Mouse (Mus musculus) embryo, embryonic 9.5 days (tissue): ENCODE results near the gene Zfp866.

Source experiments
- DNase-seq: peaks from one replicate; pipeline ENCODE4 v3.0.0-alpha.2; 2017; ENCODE audit errors: extremely low spot score

The Zfp866 gene

GRCm38 (mm10) chr8:69797661-69798060 is 6.7 kb upstream of the Zfp866 start:
- DNase-seq: no peak

- DNase-seq: no peak
Measured at GRCm38 (mm10) chr8:69796721-69797345, 5.9 kb upstream of the Zfp866 start.

GRCm38 (mm10) chr8:69794901-69795300 is 3.9 kb upstream of the Zfp866 start:
- DNase-seq: no peak

- DNase-seq: no peak
Measured at GRCm38 (mm10) chr8:69794096-69794495, 3.1 kb upstream of the Zfp866 start.

GRCm38 (mm10) chr8:69793666-69794065 is 2.7 kb upstream of the Zfp866 start:
- no peak for DNase-seq

- DNase-seq: peak; percentile 63
Measured at GRCm38 (mm10) chr8:69791415-69792068, 564 bp upstream of the Zfp866 start.

- peak; percentile 14 for DNase-seq
Measured at GRCm38 (mm10) chr8:69790364-69790763, 614 bp downstream of the Zfp866 start.

GRCm38 (mm10) chr8:69789731-69790130 is 1.2 kb downstream of the Zfp866 start:
- DNase-seq: no peak

GRCm38 (mm10) chr8:69789105-69789504 is 1.9 kb downstream of the Zfp866 start:
- no peak for DNase-seq

- DNase-seq: no peak
Measured at GRCm38 (mm10) chr8:69777111-69777510, 13.9 kb downstream of the Zfp866 start.

GRCm38 (mm10) chr8:69775149-69775534 is 15.8 kb downstream of the Zfp866 start:
- DNase-seq: no peak

- DNase-seq: peak; percentile 93
Measured at GRCm38 (mm10) chr8:69774503-69775148, 16.4 kb downstream of the Zfp866 start, which contains the start of gene Gm20422. Gene Gm20422, minus strand, starts transcription at chr8:69774886.

- DNase-seq: no peak
Measured at GRCm38 (mm10) chr8:69772106-69772505, 18.9 kb downstream of the Zfp866 start.

- DNase-seq: no peak
Measured at GRCm38 (mm10) chr8:69771221-69771620, 19.8 kb downstream of the Zfp866 start.

- no peak for DNase-seq
Measured at GRCm38 (mm10) chr8:69761814-69762445, 29.0 kb downstream of the Zfp866 start.

- DNase-seq: no peak
Measured at GRCm38 (mm10) chr8:69758316-69758715, 32.7 kb downstream of the Zfp866 start.

GRCm38 (mm10) chr8:69752437-69752836 is 38.5 kb downstream of the Zfp866 start:
- no peak for DNase-seq

- peak; percentile 92 for DNase-seq
Measured at GRCm38 (mm10) chr8:69749544-69750454, 41.2 kb downstream of the Zfp866 start, which contains the start of gene Zfp963. Gene Zfp963, minus strand, starts transcription at chr8:69749970.

GRCm38 (mm10) chr8:69741231-69741630 is 49.7 kb downstream of the Zfp866 start:
- no peak for DNase-seq

GRCm38 (mm10) chr8:69740763-69741162 is 50.2 kb downstream of the Zfp866 start:
- DNase-seq: no peak

GRCm38 (mm10) chr8:69735495-69735894 is 55.5 kb downstream of the Zfp866 start:
- no peak for DNase-seq
